8 mouse cellular contexts compared by ENCODE assay signal in genomic region chr13:55361145-55361544, GRCm38 (mm10). TPM values are rescaled to one million over a fixed set of nuclear protein-coding genes. Genes with fewer than 3 reads are reported as not detected.
DNase-seq lines count a peak whose midpoint lies in the region; ATAC-seq and TF ChIP-seq lines count a peak whose summit lies in the region.

No protein-coding gene starts in this region.

- DNase-seq in heart, adult 2 months: no peak
- DNase-seq in heart, postnatal 14 days: no peak
- DNase-seq in 416B (ENCODE audit: low read depth): peak; percentile 48
- DNase-seq in liver, embryonic 13.5 days: no peak
- DNase-seq in cerebellum, postnatal 25 days: no peak
- no peak for DNase-seq in adrenal gland, postnatal 10 days
- DNase-seq in gastrocnemius, adult 8-10 months (ENCODE audit: low spot score in 2 of 2): no peak

- TF ChIP-seq POLR2A in heart, adult 2 months (IDR thresholded peaks at IDR 0.05; ENCODE audit: insufficient read depth, low read depth, low read length): no peak

- H3K4me1 ChIP-seq in heart, adult 2 months (ENCODE audit: control insufficient read depth, insufficient read depth, low read length): peaks cover 7% of the 10 kb centered on the region; the same call in 1 of the 2 replicates
- peaks cover 31% of the 10 kb centered on the region for H3K4me1 ChIP-seq in forebrain, embryonic 15.5 days
- H3K4me1 ChIP-seq in liver, embryonic 13.5 days (replicated peaks): peaks cover 43% of the 10 kb centered on the region

- peaks cover 7% of the 10 kb centered on the region for H3K79me2 ChIP-seq in heart, adult 2 months (replicated peaks; ENCODE audit: control insufficient read depth, insufficient read depth, low read length)

- peak overlapping the region; percentile 78 for H3K4me2 ChIP-seq in forebrain, embryonic 15.5 days (replicated peaks)
- peak overlapping the region; percentile 84 for H3K4me2 ChIP-seq in liver, embryonic 13.5 days

- TF ChIP-seq CTCF in heart, adult 2 months (IDR thresholded peaks at IDR 0.05): no peak

- no peak overlapping the region for H3K27ac ChIP-seq in heart, adult 2 months
- H3K27ac ChIP-seq in forebrain, embryonic 15.5 days (replicated peaks): no peak overlapping the region
- 0 out of 2 replicates have a peak overlapping the region, but pooled peaks have one; percentile 7 for H3K27ac ChIP-seq in liver, embryonic 13.5 days

- H3K4me3 ChIP-seq in heart, adult 2 months: peak overlapping the region; percentile 97; the same call in 1 of the 2 replicates
- H3K4me3 ChIP-seq in forebrain, embryonic 15.5 days: peak overlapping the region; percentile 67
- H3K4me3 ChIP-seq in liver, embryonic 13.5 days (replicated peaks): peak overlapping the region; percentile 93

- intact Hi-C loops in heart, adult 2 months (cut with DNase I): no loop called here
- intact Hi-C loops in heart, postnatal 14 days (cut with DNase I): no loop called here

- no peaks in the 10 kb centered on the region for H3K9me3 ChIP-seq in forebrain, embryonic 15.5 days
- no peaks in the 10 kb centered on the region for H3K9me3 ChIP-seq in liver, embryonic 13.5 days (replicated peaks)

- H3K36me3 ChIP-seq in heart, adult 2 months (ENCODE audit: control insufficient read depth, insufficient read depth, low read length): peaks cover 8% of the 10 kb centered on the region
- peaks cover 20% of the 10 kb centered on the region for H3K36me3 ChIP-seq in forebrain, embryonic 15.5 days
- H3K36me3 ChIP-seq in liver, embryonic 13.5 days: peaks cover 50% of the 10 kb centered on the region

- H3K27me3 ChIP-seq in heart, adult 2 months (ENCODE audit: control insufficient read depth, insufficient read depth, low read length): no peaks in the 10 kb centered on the region
- peaks cover 3% of the 10 kb centered on the region; the same call in 1 of the 2 replicates for H3K27me3 ChIP-seq in forebrain, embryonic 15.5 days
- 0 out of 2 replicates have a peak, but pooled peaks cover 2% of the 10 kb centered on the region for H3K27me3 ChIP-seq in liver, embryonic 13.5 days

- ATAC-seq in forebrain, embryonic 15.5 days (replicated peaks): no peak
- no peak for ATAC-seq in liver, embryonic 13.5 days (ENCODE audit: low read depth)

- no peak for TF ChIP-seq EP300 in heart, adult 2 months (IDR thresholded peaks at IDR 0.05; ENCODE audit: insufficient read depth, low read depth, low read length)

- no peak overlapping the region for H3K9ac ChIP-seq in heart, adult 2 months (ENCODE audit: low read depth, low read length)
- no peak overlapping the region; the same call in 1 of the 2 replicates for H3K9ac ChIP-seq in forebrain, embryonic 15.5 days (replicated peaks)
- peak overlapping the region; percentile 93 for H3K9ac ChIP-seq in liver, embryonic 13.5 days

RNA-seq across cellular contexts. Expression of gene Lman2, which starts 1.4 kb away (rescaled TPM):
- 10 to 100 TPM; 50.5 to 52.2 TPM for total RNA-seq in heart, adult 2 months (2021)
- polyA plus RNA-seq in heart, adult 2 months (2012; rRNA removed): 52.6 and 83.6 TPM in 2 replicates
- 10 to 100 TPM; 46.0 to 49.9 TPM for total RNA-seq in heart, postnatal 14 days (2021)
- polyA plus RNA-seq in forebrain, embryonic 15.5 days (2015; fragmentation: Nextera tagmentation; extraction: Ambion mirVana): 56.7 and 58.0 TPM in 2 replicates
- 59.1 and 65.6 TPM in 2 replicates for polyA plus RNA-seq in liver, embryonic 13.5 days (2015; fragmentation: Nextera tagmentation; extraction: Ambion mirVana)
- 100 to 1,000 TPM; 105 to 113 TPM for total RNA-seq in adrenal gland, postnatal 10 days (2021)
- 10 to 100 TPM; 32.5 to 39.6 (median 34.6) TPM for total RNA-seq in gastrocnemius, adult 8-10 months (2022)

RNA-seq across cellular contexts. Expression of gene Rgs14, which starts 8.4 kb away (rescaled TPM):
- under 1 TPM; 0.23 to 0.73 TPM for total RNA-seq in heart, adult 2 months (2021)
- polyA plus RNA-seq in heart, adult 2 months (2012; rRNA removed): 0.97 and 1.9 TPM in 2 replicates
- total RNA-seq in heart, postnatal 14 days (2021): 1 to 10 TPM in 1 of 2 experiments, under 1 TPM in 1; 0.65 to 1.6 TPM
- 0.37 and 0.81 TPM in 2 replicates for polyA plus RNA-seq in forebrain, embryonic 15.5 days (2015; fragmentation: Nextera tagmentation; extraction: Ambion mirVana)
- 1.4 and 1.8 TPM in 2 replicates for polyA plus RNA-seq in liver, embryonic 13.5 days (2015; fragmentation: Nextera tagmentation; extraction: Ambion mirVana)
- total RNA-seq in adrenal gland, postnatal 10 days (2021): 1 to 10 TPM; 1.9 to 2.6 TPM
- under 1 TPM in 2 of 4 experiments, not detected in 2; 0.29 to 0.35 TPM for total RNA-seq in gastrocnemius, adult 8-10 months (2022)

RNA-seq across cellular contexts. Expression of gene Mxd3, which starts 31.5 kb away (rescaled TPM):
- not detected for total RNA-seq in heart, adult 2 months (2021)
- polyA plus RNA-seq in heart, adult 2 months (2012; rRNA removed): 0.21 and 0.53 TPM in 2 replicates
- total RNA-seq in heart, postnatal 14 days (2021): 1 to 10 TPM; 2.2 to 3.0 TPM
- polyA plus RNA-seq in forebrain, embryonic 15.5 days (2015; fragmentation: Nextera tagmentation; extraction: Ambion mirVana): 28.9 and 30.0 TPM in 2 replicates
- 22.0 and 23.0 TPM in 2 replicates for polyA plus RNA-seq in liver, embryonic 13.5 days (2015; fragmentation: Nextera tagmentation; extraction: Ambion mirVana)
- total RNA-seq in adrenal gland, postnatal 10 days (2021): 10 to 100 TPM; 11.0 to 12.8 TPM
- total RNA-seq in gastrocnemius, adult 8-10 months (2022): not detected

RNA-seq across cellular contexts. Expression of gene Slc34a1, which starts 36.8 kb away (rescaled TPM):
- not detected for total RNA-seq in heart, adult 2 months (2021)
- 0.16 and 0.18 TPM in 2 replicates for polyA plus RNA-seq in heart, adult 2 months (2012; rRNA removed)
- total RNA-seq in heart, postnatal 14 days (2021): not detected
- polyA plus RNA-seq in forebrain, embryonic 15.5 days (2015; fragmentation: Nextera tagmentation; extraction: Ambion mirVana): not detected in 2 replicates
- polyA plus RNA-seq in liver, embryonic 13.5 days (2015; fragmentation: Nextera tagmentation; extraction: Ambion mirVana): not detected in 2 replicates
- total RNA-seq in adrenal gland, postnatal 10 days (2021): under 1 TPM in 1 of 2 experiments, not detected in 1; 0.42 TPM
- not detected for total RNA-seq in gastrocnemius, adult 8-10 months (2022)

RNA-seq across cellular contexts. Expression of gene Rab24, which starts 39.4 kb away (rescaled TPM):
- 10 to 100 TPM; 29.1 to 37.2 TPM for total RNA-seq in heart, adult 2 months (2021)
- 60.6 and 68.9 TPM in 2 replicates for polyA plus RNA-seq in heart, adult 2 months (2012; rRNA removed)
- 10 to 100 TPM; 31.4 to 34.3 TPM for total RNA-seq in heart, postnatal 14 days (2021)
- 114 and 118 TPM in 2 replicates for polyA plus RNA-seq in forebrain, embryonic 15.5 days (2015; fragmentation: Nextera tagmentation; extraction: Ambion mirVana)
- polyA plus RNA-seq in liver, embryonic 13.5 days (2015; fragmentation: Nextera tagmentation; extraction: Ambion mirVana): 38.0 and 45.0 TPM in 2 replicates
- total RNA-seq in adrenal gland, postnatal 10 days (2021): 10 to 100 TPM; 54.8 to 67.8 TPM
- 10 to 100 TPM; 32.0 to 37.3 (median 34.5) TPM for total RNA-seq in gastrocnemius, adult 8-10 months (2022)
